Mouse (Mus musculus): ENCODE measurements at regions not wholly inside any gene's neighbourhood (a gene's known extent, or its start where the extent isn't known, plus 50 kb on each side); places are given as distances from the start of the nearest gene placed in this dataset.

DNA sequence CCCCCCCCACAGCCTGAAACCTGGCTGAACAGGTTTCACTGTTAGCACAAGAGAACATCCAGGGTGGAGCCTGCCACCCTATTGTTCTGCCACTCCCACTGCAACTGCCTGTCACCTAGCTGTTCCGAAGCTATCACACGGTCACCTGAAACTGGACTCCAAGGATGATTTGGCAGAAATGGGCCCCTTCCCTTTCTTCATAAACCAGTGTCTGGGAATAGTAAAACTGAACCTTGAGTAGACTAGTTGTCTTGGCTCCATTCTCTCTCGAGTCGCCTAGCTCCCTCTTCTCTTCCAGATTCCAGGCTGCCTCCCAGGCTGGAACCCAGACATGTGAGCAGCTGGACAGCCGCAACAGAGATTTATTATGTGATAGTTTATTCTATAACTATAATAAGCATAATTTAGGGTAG, 282.9 kb upstream of the Dab2 start:
- DNase-seq (ENCODE audit: low read depth, low spot score) = no peak

DNA sequence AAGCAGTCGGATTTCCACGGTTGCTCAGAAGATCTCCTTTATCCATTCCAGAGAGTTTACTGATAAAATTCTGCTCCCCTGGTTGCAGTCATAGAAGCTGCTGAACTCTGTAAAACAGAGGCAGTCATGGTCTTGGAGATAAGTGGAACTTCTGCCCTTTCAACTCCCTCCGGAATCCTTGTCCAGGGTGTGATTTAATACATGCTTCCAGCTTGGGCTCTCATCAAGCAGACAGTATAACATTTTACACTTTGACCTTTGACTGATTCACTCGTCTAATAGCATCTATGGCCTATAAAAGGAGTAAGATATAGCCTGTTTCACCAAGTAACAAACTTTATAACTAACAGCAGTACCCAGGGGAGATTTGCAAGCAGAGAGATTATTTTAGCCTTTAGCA, 274.0 kb upstream of the Dab2 start:
- DNase-seq (ENCODE audit: low read depth, low spot score) = no peak

DNA sequence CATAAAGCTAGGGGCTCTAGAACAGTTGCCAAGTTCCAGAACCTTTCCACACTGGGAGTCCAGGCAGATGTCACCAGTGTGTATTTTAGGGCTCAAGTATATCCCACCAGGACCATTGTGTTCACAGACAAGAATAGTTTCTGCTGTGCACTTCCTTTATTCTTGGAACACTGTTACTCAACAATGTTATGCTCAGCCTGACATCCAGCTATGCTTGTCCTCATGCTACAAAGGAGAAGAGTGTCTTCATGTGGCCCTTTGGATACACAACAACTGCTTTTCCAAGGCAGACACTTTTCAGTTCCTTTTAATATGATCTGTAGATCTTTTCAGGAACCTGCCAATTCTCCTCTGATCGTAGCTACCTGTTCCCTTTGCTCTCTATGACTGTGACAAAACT, 270.4 kb upstream of the Dab2 start:
- no peak for DNase-seq (ENCODE audit: low read depth, low spot score)

DNA sequence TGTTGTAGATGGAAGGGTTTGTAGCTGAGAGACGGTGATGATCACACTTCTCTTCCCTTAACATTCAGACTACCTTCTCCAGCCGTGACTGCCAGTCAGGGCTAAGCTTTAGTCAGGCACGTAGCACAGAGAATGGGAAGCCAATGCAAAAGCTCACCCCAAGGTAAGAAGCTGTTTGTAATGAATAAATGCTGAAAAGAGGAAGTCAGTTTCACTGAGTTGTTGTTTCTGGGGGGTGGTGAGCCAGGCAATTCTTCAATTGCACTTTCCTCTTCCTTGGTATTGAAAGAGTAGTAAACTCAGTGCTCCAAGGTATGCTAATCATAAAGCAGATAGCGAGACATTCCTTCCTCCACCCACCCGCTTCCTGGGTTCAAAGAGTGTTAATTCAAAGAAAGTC, 269.2 kb upstream of the Dab2 start:
- DNase-seq (ENCODE audit: low read depth, low spot score) = no peak

DNA sequence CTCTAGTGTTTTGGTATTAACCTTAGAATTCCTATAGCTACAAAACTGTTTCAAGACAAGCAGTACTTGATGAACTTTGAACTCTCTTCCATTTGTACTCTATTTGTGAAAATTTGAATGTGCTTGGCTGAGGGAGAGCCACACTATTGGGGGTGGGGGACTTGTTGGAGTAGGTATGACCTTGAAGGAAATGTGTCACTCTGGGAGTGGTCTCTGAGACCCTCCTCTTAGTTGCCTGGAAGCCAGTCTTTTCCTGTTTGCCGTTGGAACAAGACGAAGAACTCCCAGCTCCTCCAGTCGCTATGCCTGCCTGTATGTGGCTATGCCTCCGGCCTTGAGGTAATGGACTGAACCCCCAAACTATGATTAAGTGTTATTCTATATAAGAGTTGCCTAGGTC, 265.4 kb upstream of the Dab2 start:
- DNase-seq (ENCODE audit: low read depth, low spot score) = no peak

DNA sequence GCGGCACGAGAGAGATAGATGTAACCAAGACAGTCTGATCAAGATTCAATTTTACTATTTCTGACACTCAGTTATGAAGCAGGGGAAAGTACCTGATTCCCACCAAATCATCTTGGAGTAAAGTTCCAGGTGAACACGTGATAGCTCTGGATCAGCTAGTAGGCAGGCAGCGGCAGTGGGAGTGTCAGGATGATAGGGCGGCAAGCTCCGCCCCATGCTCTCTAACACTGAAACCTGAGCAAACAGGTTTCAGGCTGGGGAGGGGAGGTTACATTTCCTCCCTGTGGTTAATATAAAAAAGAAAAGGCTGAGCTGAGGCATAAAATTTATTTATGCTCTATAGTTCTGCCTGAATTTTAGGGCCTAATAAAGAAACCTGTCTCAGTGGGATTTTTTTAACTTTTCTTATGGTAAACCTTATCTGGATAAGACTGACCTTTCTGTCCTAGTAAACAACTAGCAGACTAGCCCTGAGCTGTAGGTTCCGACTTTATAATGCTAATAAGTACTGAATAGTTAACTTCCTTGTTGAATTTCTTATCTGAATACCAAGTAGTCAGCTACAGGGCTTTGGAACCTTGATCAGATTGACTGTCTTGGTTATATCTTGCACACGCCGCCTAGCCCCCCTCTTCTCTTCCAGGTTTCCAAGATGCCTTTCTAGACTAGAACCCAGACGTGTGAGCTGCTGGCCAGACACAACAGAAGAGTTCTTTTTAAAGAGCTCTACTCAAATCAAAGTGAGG, 254.9 kb upstream of the Dab2 start:
- DNase-seq (ENCODE audit: low read depth, low spot score) = no peak

DNA sequence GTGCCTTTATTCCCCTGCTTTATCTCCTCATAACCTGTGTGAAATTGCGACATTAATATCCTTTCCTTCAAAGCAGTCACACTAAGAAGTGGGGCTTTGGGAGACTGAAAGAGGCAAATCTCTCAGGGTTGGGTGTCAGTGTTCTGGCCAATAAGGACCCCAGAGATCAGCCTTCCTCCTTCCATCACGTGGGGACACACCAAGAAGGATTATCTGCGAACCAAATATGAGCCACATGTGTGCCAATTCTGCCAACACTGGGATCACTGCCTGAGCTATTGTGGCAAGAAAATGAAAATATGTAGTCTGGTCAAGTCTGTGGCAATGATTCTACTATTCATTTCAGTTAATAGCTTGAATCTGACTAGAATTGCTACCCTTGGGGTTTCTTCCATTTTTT, 243.9 kb upstream of the Dab2 start:
- DNase-seq (ENCODE audit: low read depth, low spot score) = no peak

DNA sequence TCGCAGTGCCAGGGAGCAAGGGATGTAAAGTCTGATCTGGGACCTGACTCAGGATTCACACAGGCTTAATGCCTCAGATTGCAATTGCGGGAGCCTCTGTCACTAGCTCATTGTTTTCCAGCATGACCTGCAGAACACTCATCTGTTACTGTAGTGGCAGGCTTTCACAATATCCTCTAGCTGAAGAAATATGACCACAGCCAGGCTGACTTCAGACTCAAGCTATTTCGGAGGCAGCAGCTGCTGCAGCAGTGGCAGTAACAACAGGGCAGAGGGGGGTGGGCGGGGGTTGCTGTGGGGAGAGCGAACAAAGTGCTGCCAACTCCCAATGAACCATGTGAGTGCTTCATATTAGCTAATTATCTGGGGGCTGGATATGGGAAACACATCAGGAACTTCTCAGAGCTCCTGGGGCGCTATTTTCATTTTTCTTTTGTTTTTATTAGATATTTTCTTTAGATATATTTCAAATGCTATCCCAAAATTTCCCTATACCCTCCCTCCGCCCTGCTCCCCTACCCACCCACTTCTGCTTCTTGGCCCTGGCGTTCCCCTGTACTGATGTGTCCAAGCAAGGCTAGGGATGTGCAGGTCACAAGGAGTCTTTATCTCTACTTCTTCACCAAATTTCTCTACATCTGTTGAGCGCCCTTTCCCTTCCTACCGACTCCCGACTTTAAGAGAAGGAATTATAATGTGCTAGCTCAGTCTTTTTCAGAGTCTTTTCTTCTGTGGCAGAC, 242.5 kb upstream of the Dab2 start:
- no peak for DNase-seq (ENCODE audit: low read depth, low spot score)

DNA sequence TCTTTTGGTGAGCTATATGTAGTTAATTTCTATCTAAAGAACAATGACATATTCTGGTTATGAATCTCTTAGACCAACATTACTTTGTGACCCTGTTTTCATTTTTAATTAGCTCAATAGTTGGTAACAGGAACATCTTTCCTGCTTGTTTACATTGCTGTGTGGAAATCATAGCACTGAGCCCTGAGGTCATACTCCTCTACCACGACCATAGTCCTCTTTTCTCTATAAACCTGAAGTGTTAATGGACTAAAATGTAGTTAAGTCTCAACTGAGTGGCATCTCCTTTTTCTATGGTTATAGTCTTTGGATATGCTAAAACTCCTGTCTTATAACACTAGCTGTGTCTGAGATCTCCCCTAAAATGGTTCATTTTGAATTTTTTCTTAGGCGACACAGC, 240.2 kb upstream of the Dab2 start:
- DNase-seq (ENCODE audit: low read depth, low spot score) = no peak

DNA sequence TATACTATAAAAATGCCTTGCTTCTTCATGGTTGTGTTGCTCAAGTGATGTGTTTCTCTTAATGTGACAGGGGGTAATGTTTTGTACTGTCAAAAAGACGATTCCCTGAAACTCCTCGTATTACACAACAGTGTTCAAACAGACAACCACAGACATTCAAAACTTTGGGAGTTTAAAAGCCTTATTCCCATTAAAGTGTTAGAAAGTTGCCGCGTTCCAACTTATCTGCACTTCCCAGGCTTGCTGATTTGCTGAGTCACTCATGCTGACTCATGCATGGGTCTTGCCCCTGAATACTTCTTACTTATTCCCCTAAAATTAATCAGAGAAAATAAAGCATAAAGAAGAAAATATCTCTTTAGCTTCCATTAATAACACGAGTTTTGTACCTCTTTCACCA, 239.8 kb upstream of the Dab2 start:
- peak; percentile 97 for DNase-seq (ENCODE audit: low read depth, low spot score)

DNA sequence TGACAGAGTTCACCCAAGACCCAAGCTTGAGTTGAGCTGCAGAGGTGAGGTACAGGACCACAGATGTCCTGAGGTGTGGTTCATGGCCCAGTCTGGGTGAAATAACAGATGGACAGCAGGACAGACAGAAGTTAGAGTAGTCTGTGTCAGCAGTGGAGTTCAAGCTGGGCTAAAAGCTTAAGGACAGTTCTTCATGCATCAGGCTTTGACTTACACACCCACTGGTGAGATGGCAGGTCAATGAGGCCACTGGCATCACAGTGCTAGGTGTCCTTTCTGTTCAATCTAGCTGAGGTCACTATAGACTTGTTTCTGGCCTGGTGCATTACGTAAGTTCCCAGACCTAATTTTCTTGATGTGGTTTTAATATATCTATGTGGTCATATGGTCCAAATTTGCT, 238.9 kb upstream of the Dab2 start:
- DNase-seq (ENCODE audit: low read depth, low spot score) = peak; percentile 44

DNA sequence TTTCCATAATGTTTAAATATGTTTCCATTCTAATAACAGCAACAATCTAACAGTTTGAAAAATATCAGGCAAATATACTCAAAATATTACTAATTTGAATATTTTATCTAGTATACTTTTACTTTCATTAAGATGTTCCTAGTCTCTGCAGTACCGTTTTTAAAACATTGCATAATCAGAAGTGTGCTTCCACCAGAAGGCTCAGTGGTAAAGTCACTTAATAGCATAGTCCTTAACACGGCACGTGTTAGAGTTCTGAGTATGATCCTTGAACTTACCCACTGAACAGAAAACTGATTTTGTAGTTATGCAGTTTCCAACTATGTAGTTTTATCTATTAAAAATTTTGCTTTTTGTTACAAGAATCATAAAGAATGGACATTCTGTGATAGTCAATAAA, 234.5 kb upstream of the Dab2 start:
- no peak for DNase-seq (ENCODE audit: low read depth, low spot score)

DNA sequence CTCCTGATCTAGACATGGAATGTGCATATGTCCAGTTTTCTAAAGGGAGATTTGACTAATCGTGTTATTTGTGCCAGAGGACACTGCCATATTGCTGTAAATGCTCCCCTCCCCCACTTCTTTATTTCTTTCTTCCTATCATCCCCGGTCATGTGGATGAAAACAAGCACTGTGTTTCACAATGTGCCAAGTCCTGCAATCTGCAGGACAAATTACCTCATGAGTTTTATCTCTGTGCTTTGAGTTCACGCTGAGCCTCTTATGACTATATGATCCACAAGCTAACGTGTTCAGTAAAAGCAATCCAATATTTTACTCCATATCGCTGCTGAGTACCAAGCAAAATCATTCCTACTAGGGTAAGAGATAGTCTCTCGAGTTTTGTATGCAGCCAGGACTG, 232.2 kb upstream of the Dab2 start:
- DNase-seq (ENCODE audit: low read depth, low spot score) = no peak

DNA sequence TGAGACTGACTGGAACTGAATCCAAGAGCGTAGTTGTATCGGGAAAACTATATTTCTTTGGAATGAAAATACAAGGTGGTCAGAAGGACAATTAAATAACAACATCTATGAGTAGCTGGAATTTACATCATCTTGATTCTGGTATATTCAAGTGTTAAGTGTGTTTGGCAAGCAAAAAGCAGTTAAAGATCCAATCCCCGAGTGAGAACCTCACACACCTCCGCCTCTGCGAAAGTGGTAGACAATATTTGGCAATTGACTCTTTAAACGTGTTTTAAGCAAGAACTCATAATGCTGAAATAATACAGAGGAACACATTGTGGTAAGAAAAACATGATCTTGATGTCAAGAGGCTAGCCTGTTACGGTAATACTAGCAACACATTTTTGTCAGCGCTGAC, 231.2 kb upstream of the Dab2 start:
- DNase-seq (ENCODE audit: low read depth, low spot score) = no peak

DNA sequence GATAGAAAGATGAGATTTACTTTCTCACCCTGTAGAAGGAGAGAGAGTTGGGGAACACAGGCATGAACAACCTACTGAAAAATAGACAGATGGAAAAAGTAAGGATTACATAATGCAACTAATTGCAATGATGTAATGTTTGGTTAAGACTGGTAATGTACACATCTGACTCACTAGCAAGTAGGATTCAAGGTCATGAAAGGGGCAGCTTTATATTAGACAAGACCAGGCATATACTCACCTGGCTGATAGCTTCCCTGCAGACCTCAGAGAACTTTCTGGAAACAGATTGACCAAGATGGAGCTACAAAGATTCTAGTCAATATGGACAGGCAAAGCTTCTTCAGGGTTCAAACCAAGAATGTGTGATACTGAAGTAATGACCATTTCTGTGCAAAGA, 227.7 kb upstream of the Dab2 start:
- DNase-seq (ENCODE audit: low read depth, low spot score) = no peak

DNA sequence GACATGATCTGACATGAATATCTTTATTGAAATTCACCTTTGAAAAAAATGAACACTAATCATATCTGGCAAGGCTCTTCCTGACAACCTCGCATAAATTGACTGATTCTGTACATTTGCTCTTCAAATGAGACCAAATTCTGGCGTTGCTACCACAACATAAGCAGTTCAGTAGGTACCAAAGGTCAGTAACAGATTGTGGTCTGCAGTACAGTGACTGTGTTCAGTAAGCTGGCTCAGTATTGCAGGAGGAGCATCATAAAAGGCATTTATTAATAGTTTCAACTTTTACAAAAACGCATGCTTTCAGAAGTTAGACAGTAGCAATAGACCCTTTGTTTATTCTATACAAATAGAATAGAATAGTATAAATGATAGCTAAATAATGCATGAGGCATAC, 226.7 kb upstream of the Dab2 start:
- DNase-seq (ENCODE audit: low read depth, low spot score) = no peak

DNA sequence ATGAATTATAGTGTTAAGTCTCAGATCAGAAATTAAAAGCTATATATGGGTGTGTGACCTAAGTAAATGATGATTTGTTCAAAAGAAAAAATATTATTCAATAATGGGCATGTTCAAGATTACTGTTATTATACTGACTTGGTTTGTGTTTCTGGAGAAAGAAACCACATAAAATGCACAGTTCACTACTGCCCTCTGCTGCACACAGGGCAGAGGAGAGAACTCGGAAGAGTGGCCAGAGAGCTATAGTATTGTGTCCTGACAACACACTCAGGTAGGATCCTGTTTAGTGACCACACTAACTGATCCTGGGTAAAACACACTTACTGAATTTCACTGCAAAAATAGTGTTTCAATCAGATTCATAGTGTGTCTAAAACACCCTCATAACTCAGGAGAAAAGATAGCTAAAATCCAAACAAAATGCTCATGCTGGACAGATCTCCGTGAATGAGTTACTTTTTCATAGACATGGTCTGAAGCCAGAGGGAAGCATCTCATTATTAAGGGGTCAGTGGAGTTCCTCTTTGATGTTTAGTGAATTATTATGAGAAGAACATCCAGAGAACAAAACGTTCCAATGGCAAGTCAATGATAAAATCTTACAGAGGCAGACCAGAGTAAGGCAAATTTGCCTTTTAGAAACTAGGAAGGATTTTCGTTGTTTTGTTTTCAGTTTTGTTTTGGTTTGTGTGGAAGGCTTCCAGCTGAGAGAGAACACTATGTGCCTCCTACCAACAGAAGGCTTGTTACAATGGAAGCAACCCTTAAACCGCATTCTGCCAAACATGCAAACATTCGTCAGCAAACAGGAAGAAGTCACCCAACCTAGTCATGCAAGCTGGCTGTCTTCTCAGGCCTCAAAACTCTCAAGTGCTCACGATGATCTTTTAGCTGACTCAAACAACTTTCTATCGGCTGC, 218.6 kb upstream of the Dab2 start:
- DNase-seq (ENCODE audit: low read depth, low spot score) = peak; percentile 24

DNA sequence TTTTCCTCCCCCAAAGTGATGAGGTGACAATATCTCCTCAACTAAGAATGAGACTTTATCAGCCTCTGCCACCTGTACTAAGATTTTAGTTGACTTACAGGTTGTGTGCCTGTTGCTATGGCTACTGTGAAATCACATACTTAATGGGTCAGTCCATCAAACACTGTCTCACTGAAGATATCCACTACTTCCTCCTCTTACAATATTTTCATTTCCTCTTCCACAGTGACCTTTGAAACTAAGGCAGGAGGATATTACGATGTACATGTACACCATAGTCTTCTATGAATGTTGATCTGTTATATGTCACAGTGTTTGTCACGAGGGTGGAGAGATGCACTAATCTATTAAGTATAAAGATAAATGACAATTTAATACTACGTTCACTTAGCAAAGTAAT, 212.4 kb upstream of the Dab2 start:
- DNase-seq (ENCODE audit: low read depth, low spot score) = no peak

DNA sequence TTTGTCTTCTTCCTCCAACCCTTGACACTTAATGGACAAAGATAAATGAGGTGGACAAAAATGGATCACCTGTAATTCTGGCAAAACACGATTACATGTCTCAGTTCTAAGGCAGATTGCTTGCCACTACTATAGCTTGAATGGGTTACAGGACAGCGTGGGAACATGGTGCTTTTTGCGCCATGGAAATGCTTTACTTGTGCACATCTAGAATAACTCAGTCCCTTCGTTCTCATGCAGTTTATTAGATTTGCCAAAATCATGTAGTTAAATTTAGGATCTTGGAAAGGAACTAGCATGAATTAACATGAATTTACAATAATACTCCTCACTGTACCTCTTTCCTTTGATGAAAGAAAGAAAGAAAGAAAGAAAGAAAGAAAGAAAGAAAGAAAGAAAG, 211.1 kb upstream of the Dab2 start:
- DNase-seq (ENCODE audit: low read depth, low spot score) = no peak

DNA sequence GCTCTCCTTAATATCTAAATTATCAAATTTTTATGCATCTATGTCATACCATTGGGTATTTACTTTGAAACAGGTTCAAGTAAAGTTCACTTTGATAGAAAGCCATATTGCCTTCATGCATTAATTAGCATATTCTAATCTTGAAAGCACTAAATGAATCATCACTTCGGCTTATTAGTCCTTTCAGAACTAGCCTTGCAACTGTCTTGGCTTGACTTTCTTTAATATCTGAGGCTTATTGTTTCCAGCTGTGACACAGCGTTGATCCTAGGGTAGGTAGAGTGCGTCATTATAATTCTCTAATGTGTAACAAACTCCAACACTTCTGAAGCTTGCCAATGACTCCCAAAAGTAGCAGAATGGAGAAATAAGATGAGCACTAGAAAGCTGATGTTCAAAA, 169.9 kb upstream of the Dab2 start:
- no peak for DNase-seq (ENCODE audit: low read depth, low spot score)

DNA sequence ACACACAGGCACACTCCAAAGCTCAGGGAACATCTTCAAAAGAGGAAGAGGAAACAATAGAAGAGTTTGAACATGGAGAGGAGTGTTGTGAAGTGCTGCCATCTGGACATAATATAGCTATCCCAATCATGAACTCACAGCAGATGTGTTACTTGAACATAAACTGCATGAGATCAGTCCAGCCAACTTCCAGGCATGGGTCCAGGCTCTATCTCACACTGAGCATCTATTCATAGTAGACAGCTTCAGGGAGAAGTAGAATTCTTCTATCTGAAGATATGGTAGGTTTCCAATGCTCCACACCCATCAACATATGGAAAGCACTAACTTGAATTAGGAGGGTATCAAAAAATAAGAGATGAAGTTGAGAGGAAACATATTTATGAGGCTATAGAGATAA, 167.4 kb upstream of the Dab2 start:
- no peak for DNase-seq (ENCODE audit: low read depth, low spot score)

DNA sequence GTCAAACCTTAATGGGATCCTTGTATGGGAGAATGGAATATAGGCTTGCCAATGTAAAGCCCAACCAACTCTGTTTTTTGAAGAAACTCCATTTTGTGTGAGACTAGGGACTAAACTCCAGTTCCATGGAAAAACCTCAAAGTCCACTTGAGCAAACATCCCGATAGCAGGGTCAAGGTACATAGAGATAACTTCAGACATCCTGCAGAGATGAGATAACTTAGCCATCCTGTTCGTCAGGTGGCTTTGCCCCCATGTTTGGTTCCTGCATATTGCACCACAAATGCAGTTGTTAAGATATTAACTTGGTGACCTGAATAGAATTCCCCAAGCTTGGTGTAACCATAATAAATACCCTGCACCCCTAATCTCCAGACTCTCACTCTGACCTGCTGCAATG, 154.5 kb upstream of the Dab2 start:
- DNase-seq (ENCODE audit: low read depth, low spot score) = no peak

DNA sequence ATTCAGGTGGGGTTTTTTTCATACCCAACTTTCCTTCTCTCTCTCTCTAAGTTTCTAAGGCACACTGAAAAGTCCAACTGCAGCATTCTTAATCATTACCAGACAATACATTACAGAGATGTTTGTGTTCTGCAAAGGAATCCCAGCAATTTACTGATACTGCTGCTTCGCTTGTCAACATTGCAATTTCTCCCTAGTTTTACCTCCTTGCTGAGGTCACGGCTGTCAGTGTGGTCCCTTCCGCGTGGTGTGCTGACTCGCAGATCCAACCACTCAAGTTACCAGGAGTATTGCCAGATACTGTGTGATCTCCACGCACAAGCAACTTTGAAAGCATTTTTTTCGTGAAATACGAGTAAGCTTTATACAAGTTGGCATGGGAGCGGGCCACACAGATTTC, 144.9 kb upstream of the Dab2 start:
- no peak for DNase-seq (ENCODE audit: low read depth, low spot score)
